Mouse (Mus musculus): ENCODE data around the gene Rab9.

DNA sequence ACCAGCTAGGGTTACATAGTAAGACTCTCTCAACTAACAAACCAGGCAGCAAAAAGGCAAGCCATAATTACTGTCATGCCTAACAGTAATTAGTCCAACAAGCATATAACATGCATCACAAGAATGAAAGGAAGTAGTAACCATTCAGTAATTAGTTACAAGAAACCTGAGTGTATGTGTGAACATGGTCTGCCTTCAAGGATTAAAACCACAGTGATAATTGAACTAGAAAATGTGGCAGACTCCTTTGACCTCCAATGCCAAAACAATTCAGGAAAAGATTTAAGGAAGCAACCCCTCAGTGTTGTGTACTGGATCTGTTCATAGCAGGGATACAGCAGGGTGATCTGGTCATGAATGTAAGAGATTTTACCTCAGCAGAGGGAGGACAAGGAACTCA, 31.4 kb upstream of the Rab9 start:
- TF ChIP-seq CTCF (IDR thresholded peaks at IDR 0.05; ENCODE audit: low read depth) (no peak), EP300 (optimal IDR thresholded peaks at IDR 0.05) (no peak)
